Mouse (Mus musculus) layer of hippocampus, adult 18-20 months (tissue): ENCODE results near the gene Igfbp4. TPM values are rescaled to one million over a fixed set of nuclear protein-coding genes. Genes with fewer than 3 reads are reported as not detected.

Experiments
- DNase-seq, 2 experiments: peaks; one replicate each; pipeline ENCODE4 v3.0.0; 2022; ENCODE audit warnings: low spot score in 2 of 2
- long read RNA-seq: library from polyadenylated mRNA; stranded (forward); transcript quantifications from one replicate; pipeline ENCODE4 v2.0.0, GENCODE M21; 2021
- total RNA-seq, 2 experiments: library from RNA; stranded (reverse); gene quantifications; 2 replicates each; pipeline ENCODE4 v1.2.3; 2021

Gene Igfbp4
- 10 to 100 TPM; 74.6 to 94.0 TPM for total RNA-seq
- long read RNA-seq, transcript Igfbp4-201 (4 exons, 3,831 nt): major isoform, 58 of 70 reads
- long read RNA-seq, partial matches to known transcripts: 3 of 70 reads
- long read RNA-seq, other reads (novel, unspliced or antisense): 9 of 70 reads

DNA sequence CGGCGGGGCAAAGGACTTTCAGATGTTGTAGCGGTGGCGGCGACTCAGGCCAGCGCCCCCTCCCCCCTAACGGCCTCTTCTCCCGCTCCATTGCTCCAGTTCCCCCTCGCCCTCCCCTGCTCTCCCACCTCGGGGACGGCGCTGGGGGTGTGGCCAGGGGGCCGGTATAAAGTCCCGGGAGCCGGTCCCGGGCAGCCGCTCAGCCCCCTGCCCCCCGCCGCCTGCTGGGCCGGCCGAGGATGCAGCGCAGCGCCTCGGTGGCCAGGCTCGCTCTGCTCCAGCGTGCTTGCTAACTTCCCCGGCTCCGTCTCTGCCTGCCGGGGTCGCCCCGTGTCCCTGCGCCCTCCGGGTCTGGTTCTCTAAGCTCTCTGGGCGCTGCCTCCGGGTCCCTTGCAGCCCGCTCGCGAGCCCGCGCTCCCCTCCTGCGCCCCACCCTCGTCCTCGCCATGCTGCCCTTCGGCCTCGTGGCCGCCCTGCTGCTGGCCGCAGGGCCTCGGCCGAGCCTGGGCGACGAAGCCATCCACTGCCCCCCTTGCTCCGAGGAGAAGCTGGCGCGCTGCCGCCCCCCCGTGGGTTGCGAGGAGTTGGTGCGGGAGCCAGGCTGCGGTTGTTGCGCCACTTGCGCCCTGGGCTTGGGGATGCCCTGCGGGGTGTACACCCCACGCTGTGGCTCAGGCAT lies at the start of gene Igfbp4:
Igfbp4 (plus strand) TSS at position 194 of the 679 bp plus-strand sequence.
- no peak for DNase-seq

DNA sequence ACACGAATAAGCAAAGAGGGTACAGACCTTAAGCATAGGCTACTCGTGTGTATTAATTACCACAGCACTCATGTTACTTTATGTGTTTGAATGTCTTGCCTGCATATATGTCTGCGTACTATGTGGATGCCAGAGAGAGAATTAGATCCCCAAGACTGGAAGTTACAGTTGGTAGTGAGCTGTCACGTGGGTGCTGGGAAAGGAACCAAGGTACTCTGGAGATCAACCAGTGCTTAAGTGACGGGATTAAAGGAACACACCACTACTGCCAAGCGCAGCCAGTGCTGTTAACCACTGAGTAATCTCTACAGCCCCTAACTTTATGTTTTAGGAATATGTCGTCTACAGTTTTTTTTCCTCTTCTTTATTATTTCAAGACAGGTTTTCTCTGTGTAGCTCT lies 45.1 kb upstream of the Igfbp4 start:
- DNase-seq: no peak

DNA sequence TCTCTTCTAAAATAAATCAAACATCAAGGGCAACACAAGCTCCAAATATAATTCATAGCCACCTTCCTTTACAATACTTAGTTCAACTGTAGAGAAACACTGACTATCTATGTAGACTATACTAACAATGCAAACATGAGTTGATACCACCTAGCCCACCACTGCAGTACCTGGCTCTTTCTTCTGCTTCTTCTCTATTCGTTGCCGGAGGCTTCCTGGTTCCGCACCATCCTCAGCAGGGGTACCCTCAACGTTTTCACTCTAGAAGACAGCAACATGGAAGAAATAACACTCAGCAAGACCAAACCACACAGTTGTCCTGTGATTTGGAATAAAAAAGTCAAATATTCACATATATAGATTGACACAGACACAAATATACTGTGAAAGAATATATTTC lies 43.4 kb upstream of the Igfbp4 start:
- DNase-seq: no peak

DNA sequence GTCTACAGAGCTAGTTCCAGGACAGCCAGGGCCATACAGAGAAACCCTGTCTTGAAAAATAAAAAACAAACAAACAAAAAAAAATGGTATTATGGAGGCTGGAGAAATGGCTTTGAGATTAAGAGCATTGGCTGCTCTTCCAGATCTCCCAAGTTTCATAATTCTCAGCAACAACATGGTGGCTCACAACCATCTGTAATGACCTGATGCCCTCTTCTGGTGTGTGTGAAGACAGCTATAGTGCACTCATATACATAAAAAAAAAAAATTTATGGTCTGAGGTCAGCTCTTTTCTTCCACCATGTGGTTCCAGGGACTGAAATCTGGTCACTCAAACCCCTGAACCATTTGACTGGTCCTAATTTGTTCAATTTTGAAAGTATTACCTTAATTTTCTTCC lies 42.3 kb upstream of the Igfbp4 start:
- DNase-seq: no peak

- no peak for DNase-seq
These were observed 41.8 kb upstream of the Igfbp4 start for GRCm38 (mm10) chr11:98999243-98999642.

DNA sequence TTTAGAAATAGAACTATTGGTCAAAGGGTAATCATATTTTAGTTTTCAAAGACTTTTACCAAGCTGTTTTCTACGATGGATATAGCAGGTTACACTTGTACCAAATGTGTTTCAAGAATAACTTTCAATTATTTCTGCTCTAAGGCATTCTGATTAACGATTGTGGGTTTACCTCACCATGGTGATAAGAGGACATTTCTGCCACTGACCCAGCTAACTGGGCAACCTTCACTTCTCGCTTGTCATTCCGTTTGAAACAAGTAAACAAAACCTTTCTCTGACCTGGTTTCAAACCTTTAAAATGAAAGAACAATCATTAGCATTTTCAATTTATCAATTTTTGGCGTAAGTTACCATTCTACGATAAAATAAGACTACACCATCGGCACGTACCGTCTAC lies 34.3 kb upstream of the Igfbp4 start:
- no peak for DNase-seq

GRCm38 (mm10) chr11:99010124-99010523 lies 30.9 kb upstream of the Igfbp4 start:
- no peak for DNase-seq

DNA sequence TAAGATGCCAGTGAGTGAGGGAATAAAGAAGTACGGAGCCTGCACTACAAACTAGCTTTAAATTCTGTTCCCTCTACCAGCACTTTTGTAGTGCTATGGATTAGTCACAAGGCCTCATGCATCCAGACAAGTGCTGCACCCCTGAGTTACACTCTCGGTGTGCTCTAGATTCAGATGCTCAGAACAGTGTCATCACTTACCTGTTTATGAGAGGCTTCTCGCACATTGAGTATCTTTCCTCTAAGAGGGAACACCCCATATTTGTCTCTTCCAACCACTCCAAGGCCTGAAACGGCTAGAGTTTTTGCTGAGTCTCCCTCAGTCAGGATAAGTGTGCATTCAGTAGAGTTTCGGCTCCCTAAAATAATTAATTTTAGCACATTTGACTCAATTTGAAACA lies 30.3 kb upstream of the Igfbp4 start:
- DNase-seq: no peak

GRCm38 (mm10) chr11:99013856-99014255 lies 27.2 kb upstream of the Igfbp4 start:
- DNase-seq: no peak

GRCm38 (mm10) chr11:99019844-99020243 lies 21.2 kb upstream of the Igfbp4 start:
- no peak for DNase-seq

DNA sequence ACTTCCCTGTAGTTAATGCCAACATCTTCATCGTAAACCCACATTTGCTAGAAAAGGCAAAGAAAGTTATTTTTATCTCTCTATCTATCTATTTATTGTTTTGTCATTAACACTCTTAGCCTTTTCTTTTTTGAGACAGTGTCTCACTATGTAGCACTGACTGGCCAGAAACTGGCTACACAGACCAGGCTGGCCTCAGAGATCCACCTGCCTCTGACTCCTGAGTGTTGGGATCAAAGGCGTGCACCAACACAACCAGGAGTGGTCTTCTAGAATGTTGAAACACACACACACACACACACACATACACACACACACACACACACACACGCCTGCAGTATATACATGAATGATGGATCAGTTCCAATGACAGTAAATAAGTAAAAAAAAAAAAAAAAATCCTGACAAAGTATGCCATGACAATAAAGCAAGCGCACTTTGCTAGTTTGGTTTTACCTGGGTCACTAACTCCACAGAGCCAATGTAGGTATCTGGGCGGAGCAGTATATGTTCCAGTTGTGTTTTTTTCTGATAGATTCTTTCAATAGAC lies 18.6 kb upstream of the Igfbp4 start:
- no peak for DNase-seq

- no peak for DNase-seq
These were observed 17.9 kb upstream of the Igfbp4 start for GRCm38 (mm10) chr11:99023094-99023493.

DNA sequence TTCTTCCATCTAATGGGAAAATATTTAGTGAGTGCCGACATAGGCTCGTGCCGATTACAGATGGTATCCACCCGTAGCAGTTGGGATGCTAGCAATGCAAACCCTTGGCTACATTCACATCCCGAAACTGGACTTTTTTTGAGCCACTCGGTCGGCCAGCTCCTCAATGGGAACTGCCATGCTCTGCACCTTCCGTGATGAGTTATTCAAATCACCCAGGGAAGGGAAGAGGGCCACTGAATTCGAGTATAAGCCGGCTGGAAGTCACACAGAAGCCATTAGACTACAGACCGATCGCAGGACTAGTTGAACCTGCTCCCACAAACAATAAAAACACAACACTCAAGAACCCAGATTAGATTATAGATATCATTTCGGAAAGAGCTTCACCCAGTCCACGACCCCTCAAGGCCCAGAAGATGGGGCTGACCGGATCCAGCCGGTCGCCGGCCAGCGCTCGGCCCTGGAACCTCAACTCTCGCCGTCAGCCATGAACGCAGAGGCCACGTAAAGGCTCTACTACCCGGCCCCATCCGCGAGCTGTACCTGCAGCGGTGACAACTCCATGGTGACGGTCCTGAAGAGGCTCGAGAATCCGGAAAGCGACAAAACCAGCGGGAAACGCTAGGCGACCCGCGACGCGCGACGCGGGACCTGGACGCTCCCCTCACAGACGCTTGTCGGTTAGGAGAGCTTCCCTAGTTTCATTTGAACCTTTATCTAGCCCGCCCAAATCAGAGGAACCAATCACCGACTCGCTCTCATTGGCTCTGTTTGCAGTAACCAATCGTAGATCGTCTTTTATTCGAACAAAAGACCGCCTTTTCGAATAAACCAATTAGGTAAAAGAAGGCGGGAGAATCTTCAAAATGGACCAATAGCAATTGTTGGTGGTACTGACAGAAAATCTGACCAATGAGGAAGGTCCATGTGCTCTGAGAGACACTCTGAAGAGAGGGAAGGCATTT lies 17.3 kb upstream of the Igfbp4 start, which contains the start of gene Top2a:
Top2a (minus strand) TSS at position 690 of the 968 bp plus-strand sequence.
- DNase-seq: peak; percentile 94 to 100

DNA sequence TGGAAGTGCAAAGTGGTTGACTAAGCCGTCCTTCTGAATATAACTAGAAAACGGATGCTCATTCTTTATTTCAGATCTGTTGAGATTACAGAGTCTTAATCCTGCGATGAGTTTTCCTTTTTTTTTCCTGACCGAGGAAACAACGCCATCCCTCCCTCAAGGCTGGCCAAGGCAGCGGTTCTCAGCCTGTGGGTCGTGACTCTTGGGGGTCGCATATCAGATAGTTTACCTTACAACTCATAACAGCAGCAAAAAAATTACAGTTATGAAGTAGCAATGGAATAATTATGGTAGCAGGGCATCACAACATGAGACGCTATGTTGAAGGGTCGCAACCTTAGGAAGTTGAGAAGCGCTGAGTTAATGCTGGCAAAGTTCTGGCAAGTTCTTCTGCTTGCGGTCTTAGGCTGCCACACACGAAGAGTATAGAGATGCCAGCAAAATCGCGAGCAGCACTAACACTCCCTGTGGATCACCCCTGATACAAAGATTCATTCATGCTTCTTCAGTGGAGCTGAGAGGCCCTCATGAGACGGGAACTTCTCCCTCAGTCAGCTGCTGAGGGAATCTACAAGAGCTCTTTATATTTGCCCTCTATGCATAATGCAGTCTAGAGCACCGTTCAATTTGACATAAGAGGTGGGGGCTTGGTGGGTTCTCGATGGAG lies 16.4 kb upstream of the Igfbp4 start:
- no peak for DNase-seq

DNA sequence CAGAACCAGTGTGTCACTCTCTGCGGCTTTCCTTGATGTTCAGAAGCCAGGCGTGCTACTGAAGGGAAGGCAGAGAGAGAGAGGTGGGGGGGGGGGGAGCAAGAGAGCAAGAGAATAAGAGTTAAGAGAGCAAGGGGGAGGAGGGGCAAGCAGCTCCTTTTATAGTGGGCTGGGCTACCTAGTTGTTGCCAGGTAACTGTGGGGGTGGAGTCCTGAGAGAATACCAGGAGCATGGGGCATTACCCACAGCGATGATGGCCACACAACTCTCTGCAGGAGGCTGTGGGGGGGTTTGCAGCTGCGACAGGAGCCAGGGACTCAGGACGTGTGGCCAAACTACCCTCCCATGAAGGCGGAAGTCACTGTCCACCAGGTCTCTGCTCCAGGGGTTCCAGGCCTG lies 15.2 kb upstream of the Igfbp4 start:
- no peak for DNase-seq

DNA sequence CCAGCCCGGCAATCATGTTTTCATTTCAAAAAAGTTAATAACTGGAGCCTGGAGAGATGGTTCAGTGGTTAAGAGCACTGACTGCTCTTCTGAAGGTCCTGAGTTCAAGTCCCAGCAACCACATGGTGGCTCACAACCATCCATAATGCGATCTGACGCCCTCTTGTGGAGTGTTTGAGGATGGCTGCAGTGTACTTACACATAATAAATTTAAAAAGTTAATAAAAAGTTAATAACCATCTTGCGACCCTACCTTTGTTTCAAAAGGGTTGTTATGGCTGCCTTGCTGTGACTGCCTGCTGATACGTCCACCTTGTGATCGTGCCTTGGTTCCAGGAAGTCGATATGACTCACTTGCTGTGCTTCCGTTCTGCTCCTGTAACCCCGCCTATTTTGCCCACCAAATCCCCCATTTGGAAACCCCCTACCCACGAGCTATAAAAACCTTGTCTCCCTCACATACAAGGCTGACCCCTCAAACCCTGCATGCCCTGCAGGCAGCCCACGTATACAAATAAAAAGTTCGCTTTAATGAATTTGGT lies 14.1 kb upstream of the Igfbp4 start:
- DNase-seq: no peak

GRCm38 (mm10) chr11:99035350-99035749 lies 5.7 kb upstream of the Igfbp4 start:
- no peak for DNase-seq

DNA sequence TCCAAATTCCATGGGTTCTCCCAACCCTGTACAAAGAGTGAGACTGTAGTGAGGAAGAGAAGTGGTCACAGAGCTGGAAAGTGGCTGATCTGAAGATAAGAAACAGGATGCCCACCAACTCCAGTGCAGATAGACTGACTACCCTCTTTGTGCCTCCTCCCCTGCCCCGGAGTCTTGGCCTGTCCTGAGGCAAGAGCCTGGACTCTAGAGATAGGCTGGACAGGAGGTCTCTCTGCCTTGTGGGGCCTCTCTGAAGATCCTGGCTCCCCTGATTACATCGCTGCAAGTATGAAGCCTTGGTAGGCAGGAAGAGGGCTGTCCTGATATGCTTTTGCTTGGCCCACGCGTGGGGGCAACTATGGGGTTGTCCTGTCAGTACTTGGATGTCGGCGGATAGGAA lies 4.8 kb upstream of the Igfbp4 start:
- no peak for DNase-seq

- DNase-seq: peak; percentile 55 to 80
These were observed 1.3 kb upstream of the Igfbp4 start for GRCm38 (mm10) chr11:99039782-99040181.

DNA sequence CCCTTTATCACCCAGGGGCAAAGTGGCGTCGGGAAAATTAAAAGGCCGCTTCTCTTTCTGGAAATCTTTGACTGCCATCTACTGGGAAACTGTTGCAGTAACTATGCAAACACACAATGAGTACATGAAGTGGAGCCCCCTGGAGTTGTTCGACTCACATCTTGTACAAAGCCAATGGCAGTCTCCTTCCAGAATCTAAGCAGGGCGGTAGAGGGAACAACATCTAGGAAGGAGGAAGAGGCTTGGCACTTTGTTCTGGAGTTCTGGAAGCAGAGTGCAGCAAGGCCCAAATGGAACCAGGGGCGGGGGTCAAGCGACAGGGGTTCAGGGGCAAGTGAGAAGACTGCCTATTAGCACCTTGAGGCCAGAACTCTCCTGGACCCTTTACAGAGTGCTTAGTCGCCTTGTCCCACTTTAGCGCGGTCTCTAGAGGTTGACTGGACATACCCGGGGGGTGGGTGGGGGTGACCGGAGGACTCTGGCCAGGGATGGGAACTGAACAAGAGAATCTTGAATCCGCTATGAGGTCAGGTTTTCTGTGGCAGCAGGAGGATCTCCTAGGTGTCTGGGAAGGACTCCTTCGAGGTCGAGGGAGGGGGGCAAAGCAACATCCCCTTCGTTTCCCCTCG lies 584 bp upstream of the Igfbp4 start:
- peak in 1 of 2 experiments; percentile 56 for DNase-seq
